Mouse (Mus musculus) megakaryocyte progenitor cell, adult 5-6 weeks (primary cell): Measurements from ENCODE around the gene Brms1. TPM values are rescaled to one million over a fixed set of nuclear protein-coding genes. Genes with fewer than 3 reads are reported as not detected.
A peak's percentile ranks its signal among the peaks of the same experiment; 100 is the strongest.

Experiments used
- ATAC-seq: replicated peaks from 2 replicates; pipeline ENCODE4 v1.8.0; 2016; ENCODE audit warnings: mild to moderate bottlenecking, moderate TSS enrichment, inconsistent platforms; ENCODE audit not compliant: poor library complexity
- total RNA-seq, 2 experiments: library from RNA; stranded (forward) in 1 of 2; stranded (reverse) in 1 of 2; fragments of 157-497, 149-512 nt in 1 of 2; fragments of 200-1000 nt in 1 of 2; gene quantifications; 2 replicates each; pipeline versions ENCODE4 v1.2.3 to v1.2.4; 2015 to 2017

Brms1 gene
- total RNA-seq, 2 experiments from 2014 or later, result 12.8 to 36.6 TPM

DNA sequence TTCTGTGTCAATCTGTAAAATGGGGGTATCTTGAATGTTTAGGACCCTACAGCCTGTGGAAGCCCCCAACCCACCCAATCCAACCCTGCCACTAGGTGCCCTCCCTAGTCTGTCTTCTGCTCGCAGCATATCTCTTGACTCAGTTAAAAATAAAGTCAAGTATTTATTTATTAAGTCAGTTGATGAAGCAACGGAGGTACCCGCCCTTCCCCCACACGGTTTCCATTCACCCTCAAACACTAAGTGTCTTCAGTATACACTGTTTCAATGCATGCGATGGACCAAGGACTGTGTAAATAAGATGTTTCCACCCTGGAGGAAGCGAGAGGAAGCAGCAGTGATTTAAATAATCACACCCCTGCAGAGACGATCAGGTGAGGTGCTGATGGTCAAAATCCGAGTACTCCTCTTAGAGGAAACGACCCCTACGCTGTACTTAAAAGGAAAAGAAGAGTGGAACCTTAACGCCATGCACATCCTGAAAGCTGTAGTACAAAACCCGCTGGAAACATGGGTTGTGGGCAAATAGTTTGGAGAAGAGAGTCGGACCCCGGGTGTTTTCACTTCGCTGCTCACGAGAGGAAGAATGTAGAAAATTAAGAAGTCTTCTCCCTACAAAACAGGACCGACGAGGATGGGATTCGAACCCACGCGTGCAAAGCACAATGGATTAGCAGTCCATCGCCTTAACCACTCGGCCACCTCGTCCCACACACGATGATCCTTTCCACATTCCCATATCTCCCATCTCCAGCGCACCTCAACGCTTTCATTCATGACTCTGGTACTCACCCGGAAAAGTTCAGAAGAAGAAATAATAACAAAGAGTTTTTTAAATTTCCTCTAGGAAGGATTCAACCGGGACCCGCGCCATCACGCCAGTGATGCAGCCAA lies 3.2 kb upstream of the Brms1 start:
- 0 out of 2 replicates have a peak, but pooled peaks have one; percentile 5 for ATAC-seq

DNA sequence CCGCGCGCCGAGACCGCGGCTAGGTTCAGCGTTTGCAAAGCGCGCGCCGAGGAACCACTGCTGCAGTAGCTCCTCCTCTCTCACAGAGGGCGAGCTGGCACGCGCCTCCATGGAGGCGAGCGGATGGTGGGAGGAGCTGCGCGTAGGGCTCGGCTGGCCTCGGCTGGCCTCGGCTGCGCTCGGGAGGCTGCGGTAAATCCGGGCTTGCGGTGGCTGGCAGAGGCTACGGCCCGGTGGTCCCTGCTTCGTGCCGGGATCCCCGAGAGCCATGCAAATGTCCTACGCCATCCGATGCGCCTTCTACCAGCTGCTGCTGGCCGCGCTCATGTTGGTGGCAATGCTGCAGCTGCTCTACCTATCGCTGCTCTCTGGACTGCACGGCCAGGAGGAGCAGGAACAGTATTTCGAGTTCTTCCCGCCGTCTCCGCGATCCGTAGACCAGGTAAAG lies 2.4 kb upstream of the Brms1 start, which contains the start of the genes B4gat1 and AC124502.3:
Gene B4gat1, plus strand, starts transcription at position 118 of the 448 bp plus-strand sequence.
Gene AC124502.3, plus strand, starts transcription at position 183 of the 448 bp plus-strand sequence.
- ATAC-seq, result peak; percentile 88

DNA sequence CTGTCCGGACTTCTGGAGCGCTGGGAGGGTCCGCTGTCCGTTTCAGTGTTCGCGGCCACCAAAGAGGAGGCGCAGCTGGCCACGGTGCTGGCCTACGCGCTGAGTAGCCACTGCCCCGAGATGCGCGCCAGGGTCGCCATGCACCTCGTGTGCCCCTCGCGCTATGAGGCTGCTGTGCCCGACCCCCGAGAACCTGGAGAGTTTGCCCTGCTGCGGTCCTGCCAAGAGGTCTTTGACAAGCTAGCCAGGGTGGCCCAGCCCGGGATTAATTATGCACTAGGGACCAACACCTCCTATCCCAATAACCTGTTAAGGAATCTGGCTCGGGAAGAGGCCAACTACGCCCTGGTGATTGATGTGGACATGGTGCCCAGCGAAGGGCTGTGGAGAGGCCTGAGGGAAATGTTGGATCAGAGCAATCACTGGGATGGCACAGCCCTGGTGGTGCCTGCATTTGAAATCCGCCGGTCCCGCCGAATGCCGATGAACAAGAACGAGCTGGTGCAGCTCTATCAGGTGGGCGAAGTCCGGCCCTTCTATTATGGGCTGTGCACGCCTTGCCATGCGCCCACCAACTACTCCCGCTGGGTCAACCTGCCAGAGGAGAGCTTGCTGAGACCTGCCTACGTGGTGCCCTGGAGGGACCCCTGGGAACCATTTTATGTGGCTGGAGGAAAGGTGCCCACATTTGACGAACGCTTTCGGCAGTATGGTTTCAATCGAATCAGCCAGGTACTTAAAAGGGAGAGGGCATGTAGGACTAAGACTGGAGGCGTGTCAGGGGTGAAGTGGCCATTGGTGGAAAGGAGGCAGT lies 1.6 kb upstream of the Brms1 start:
- ATAC-seq, result no peak

DNA sequence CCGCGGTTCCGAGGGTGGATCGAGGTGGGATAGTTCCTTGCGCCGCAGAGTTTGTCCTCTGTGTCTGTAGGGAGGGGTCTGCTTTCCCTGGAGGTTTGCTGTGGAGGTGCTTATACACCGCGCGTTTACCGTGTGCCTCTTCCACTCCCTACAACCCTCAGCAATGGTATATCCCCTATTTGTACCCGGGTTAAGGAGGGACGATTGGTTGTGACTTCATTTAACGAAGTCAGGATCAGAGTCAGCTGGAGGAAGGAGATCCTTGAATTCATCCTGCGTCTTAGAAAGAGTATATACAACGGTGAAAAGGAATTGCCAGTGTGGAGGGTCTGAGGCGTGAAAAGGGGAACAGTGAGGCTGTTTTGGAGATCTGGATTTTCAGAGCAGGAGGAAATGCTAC lies 434 bp downstream of the Brms1 start:
- no peak for ATAC-seq

DNA sequence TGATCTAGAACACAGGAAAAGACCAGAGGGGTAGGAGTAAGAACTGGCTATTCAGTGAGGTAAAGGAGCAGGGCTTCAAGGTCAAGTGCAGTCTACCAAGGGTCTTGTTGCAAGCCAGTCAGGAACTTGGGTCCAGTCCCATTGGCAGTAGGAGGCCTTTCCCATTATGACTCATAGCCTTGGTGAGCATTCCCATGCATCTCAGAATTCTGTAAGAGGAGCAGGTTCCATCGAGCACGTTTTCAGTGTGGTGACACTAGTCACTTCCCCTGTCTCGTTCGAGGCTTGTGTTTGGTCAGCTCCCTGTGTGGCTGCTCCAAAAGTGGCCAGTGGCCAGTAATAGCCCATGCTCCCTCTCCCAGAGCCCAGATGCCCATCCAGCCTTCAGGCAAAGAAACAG lies 4.4 kb downstream of the Brms1 start:
- ATAC-seq, result no peak

DNA sequence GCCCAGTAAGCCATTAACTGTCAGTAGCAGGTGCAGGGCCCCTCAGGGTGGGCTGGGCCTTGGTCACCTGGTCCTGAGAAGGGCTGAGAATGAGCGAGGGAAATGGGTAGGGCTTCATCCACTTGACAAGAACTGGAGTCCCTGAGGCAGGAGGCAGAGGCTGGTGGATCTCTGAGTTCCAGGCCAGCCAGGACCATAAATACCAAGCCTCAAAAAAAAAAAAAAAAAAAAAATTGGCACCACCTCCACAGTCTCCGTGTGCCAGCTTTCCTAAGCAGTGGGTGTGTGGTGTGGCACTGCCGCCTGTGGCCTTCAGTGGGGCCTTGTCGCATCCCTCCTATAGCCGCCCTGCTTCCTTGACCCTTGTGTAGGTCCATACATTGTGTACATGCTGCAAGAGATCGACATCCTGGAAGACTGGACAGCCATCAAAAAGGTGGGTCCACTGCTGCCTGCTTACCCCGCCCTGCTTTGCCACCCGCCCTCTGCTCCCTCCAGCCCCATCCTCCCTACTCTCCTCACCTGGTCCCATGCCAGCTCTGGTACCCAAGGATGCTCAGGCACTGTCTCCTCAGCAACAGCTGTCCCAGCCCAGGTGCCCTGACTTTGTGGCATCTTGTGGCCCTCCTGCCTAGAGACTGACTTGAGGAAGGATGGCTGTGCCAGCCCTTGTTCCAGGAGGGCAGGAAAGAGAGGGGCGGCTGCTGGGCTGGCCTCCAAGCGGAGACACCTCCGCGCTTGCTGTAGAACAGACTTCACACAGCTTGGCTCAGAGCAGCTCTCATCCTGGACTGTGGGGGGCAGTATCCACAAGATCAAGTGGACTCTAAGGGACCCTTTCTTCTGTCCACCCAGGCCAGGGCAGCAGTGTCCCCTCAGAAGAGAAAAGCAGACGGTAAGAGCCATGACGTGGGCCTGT lies 7.2 kb downstream of the Brms1 start:
- no peak for ATAC-seq

DNA sequence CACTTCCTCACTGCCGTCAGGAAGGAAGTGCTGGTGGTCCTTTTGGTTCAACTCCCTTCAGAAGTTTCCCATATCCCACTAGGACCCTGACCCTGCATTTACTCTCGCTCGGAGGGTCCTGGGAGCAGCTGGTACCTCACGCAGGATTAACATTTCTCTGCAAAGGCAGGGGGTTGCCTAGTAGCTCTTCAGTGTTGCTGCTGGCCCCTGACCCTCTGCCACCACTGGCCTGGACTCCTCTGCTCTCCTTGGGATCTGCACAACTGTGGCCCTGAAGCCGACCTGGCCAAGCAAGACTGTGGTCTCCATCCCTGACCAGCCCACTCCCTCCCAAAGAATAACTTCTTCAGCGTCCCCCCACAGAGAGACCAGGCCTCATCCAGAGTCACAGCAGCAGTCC lies 8.2 kb downstream of the Brms1 start:
- no peak for ATAC-seq

DNA sequence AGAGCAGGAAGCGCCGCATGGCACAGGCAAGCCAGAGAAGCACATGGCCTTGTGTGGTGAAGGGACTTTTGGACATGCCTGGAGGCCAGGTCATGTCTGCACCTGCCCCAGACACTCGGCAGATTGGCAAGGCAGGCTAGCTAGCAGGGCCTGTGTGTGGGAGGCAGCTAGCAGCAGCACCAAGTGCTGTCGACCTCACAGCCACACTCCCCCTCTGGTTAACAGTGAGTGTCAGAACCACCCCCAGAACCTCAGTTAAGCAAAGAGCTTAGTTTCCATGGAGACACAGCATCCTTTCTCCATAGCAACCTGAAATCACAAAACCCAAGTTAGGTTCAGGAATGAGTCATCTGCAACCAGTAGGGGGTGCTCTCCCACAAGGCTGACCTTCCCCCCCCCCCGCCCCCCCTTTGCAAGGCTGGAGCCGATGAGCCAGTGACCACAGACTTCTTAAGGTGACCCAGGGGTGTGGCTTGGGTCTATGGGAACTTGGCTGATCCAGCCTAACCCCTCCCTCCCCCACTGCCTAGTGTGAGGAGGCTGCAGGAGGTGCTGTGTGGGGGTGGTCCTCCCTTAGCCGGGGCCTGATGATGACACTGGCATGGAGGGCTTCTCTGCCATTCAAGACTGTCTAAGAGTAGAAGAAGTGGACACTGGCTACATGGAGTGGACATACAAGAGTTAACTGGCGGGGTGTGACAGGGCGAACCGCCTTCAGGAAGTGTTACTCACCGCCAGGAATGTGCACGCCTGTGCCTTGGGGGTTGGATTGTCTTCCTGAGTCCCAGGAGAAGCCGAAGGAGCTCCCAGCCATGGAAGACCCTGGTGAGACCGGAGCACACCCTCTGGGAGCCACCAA lies 9.1 kb downstream of the Brms1 start, which contains the start of gene Rin1:
Gene Rin1, plus strand, starts transcription at position 435 of the 859 bp plus-strand sequence.
- peak; percentile 40 for ATAC-seq

DNA sequence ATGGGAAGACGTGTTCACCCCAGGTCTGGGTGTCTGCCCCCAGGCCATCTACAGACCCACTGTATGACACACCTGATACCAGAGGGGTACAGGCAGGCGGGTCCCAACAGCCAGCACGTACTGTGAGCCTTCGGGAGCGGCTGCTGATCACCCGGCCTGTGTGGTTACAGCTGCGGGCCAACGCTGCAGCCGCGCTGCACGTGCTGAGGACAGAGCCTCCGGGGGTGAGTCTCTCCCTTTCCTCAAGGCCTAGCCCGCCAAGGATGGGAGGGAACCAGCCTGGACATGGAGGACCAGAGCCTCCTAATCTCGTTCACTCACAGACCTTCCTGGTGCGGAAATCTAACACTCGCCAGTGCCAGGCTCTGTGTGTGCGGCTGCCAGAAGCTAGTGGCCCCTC lies 9.9 kb downstream of the Brms1 start:
- ATAC-seq, result peak; percentile 18; the same call in 1 of the 2 replicates

DNA sequence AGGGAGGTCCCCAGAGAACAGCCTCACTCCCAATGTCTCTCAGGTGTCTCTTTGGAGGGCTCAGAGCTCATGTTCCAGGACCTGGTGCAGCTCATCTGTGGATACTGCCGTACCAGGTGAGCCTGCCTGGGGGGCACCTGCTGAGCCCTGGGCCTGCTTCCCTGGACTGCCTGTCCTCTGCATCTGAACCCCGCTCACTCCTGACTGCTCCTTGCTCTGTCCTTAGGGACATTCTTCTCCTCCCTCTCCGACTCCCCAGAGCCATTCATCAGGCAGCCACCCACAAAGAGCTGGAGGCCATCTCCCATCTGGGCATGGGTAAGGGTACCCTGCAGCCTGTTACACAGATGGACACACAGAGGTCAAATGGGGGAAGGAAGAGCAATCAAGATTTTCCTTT lies 10.4 kb downstream of the Brms1 start:
- no peak for ATAC-seq

DNA sequence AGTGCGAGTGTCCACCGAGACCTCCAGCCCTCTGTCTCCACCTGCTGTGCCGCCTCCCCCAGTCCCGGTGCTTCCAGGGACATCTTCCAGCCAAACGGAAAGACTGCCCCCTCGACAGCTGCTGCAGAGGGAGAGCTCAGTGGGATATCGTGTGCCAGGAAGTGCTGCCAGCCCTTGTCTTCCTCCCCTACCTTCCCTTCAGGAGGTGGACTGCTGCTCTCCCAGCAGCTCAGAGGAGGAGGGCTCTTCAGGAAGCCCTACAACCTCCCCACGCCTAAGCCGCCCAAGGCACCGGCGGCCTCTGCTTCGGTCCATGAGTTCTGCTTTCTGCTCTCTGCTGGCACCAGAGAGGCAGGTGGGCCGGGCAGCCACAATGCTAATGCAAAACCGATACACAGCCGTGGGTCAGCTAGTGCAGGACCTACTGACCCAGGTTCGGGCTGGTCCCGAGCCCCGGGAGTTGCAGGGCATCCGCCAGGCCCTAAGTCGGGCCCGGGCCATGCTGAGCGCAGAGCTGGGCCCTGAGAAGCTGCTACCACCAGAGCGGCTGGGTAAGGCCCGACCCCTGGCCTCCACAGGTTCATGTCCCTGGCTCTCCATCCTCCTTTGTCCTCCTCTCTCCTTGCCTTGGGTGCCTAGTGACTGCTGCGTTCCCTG lies 11.1 kb downstream of the Brms1 start:
- no peak for ATAC-seq

DNA sequence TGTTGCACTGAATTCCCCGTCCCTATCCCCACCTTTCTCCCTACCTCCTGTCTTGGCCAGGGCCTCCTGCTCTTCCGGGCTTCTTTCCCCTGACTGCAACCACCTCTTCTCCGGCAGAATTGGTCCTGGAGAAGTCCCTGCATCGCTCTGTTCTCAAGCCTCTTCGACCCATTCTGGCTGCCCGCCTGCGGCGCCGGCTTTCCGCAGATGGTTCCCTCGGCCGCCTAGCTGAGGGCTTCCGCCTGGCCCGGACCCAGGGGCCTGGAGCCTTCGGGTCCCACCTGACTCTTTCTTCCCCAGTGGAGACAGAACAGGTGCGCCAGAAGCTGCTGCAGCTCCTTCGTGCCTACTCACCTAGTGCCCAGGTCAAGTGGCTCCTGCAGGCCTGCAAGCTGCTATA lies 11.7 kb downstream of the Brms1 start:
- no peak for ATAC-seq

DNA sequence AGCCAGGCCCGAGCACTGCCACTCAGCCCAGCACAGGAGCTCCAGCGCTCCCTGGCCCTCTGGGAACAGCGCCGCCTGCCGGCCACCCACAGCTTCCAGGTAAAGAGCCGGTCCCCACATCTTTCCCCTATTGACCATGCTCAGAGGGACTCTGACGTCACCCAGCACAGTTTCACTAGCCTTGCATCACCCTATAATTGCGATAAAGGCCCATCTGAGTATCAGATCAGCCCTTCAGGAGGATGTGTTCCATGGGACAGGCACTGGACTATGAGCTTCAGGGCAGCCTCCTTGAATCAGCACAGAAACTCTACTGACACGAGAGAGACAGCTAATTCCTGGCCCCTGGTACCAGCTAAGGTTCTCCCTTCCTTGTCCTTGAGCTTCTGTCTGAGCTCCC lies 12.8 kb downstream of the Brms1 start:
- ATAC-seq, result peak; percentile 73

DNA sequence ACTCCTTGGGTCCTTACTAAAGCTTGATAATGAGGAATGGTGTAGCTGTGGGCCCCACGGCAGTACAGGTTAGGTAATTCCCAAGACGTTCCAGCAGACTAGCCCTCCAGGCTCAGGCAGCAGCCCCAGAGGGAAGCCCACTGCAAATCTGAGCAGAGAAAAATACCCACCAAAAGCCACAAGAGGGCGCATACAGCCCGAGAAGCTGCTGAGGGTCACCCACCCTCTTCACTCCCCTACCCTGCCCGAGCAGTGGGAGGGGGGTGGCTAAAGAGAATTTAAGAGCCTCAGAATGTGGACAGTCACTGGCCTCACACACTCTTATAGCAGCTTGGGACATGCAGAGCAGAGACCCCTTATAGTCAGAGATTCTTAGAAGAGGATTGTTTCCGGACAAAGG lies 15.1 kb downstream of the Brms1 start:
- peak; percentile 57 for ATAC-seq

DNA sequence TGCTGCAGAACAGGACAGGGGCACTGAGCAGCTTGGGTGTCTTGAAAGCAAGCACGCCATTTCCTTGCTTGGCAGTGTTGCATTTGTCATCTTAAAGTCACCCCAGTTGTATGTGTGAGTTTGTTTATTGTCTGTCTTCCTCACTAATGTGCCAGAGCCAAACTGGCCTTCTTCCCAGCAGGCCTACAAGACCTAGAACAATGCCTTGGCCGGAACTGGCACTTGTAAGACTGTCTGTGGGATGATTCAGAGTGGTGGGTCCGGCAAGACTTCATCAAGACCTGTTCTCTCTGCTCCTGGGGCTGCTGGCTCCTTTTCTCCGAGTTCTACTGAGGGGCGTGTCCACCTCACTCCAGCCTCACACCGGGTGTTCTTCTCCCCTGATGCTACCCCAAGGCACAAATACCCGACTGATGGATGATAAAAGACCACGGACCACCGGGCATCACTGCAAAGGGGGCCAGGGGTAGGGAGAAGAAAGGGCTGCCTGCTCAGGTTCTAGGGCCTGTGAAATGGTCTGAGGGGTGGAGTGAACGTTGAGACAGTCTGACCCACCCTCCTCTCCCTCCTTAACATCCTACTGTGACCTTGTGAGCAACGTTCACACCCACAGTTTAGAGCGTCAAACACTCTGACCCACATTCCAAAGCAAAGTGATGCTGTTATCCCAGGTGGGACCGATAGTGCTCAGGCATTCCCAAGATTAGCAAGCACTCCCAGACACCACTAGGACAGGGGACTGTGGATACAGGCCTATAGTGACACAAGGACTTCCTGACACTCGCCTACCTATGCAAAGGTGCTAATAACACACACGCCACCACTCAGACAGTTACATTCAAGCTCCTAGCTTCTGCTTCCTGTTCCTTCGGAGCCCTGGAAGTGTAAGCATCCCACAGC lies 17.0 kb downstream of the Brms1 start:
- ATAC-seq, result no peak

DNA sequence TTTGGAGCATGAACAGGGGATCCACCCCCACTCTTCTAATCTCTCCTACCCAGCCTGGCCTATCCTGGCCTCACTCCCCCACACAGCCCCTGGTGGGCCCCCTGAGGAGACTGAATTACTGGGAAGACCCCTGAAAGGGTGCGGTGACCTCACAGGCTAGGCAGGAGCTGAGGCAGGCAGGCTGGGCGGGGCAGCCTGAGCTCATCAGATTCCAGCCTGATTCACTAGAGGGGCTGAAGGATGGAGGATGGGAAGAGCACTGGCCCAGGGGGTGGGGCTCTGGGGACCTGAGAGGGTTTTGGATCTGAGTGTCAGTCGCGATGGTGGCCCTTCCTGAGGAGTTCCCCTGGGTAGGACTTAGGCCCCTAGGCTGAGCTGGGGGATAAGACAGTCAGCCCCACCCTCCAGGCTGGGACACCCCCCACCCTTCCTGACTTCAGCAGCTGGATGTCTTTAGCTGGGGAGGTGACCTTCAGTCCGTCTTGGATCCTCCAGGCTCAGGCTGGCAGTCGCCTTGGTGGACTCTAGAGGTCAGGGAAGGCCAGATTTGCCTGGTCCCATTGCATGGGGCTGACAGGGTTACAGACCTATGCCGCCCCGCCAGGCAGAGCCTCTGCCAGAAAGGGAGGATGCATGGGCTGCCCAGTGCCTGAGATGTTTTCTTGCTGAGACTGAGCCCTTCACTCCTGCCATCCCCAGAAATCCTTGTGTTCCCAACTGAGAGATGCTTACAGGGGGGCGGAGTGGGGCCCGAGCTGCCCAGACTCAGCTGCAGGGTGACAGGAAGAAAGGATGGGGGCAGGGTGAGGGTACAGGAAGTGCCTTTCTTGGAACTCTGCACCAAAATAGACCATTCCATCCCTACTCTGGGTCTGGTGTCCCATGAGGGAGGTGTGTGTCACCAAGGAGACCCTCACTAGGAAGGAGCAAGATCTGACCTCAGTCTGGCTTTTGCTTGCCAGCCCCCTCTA lies 17.9 kb downstream of the Brms1 start:
- ATAC-seq, result no peak
